Mouse (Mus musculus) forebrain, embryonic 10.5 days (tissue): ENCODE measurements around the gene Cdk5r2. TPM values are rescaled to one million over a fixed set of nuclear protein-coding genes. Genes with fewer than 3 reads are reported as not detected.
"Not testable (repeated sequence)": the region's sequence is repeated elsewhere in the genome, so short reads cannot be mapped to it uniquely, and the experiment has no call there.

Experiments
- DNase-seq: peaks from one replicate; pipeline ENCODE4 v3.0.0-alpha.2; 2017; ENCODE audit warnings: low spot score; ENCODE audit errors: extremely low spot score
- H3K27ac ChIP-seq: fragments of 300-500 bp; sonication (generic); 2 replicates; pipeline ENCODE4 v1.5.1; 2016; ENCODE audit warnings: mild to moderate bottlenecking
- H3K27me3 ChIP-seq: fragments of 300-500 bp; sonication (generic); 2 replicates; pipeline ENCODE4 v1.6.1; 2016; ENCODE audit warnings: mild to moderate bottlenecking; ENCODE audit not compliant: poor library complexity, severe bottlenecking
- H3K36me3 ChIP-seq: fragments of 300-500 bp; sonication (generic); replicated peaks from 2 replicates; pipeline ENCODE4 v1.6.1; 2016; ENCODE audit warnings: mild to moderate bottlenecking, moderate library complexity
- H3K4me1 ChIP-seq: fragments of 300-500 bp; sonication (generic); 2 replicates; pipeline ENCODE4 v1.6.1; 2016
- H3K4me3 ChIP-seq: fragments of 300-500 bp; sonication (generic); 2 replicates; pipeline ENCODE4 v1.5.1; 2016; ENCODE audit warnings: mild to moderate bottlenecking, moderate library complexity
- H3K9me3 ChIP-seq: fragments of 300-500 bp; sonication (generic); 2 replicates; pipeline ENCODE4 v1.6.1; 2016; ENCODE audit warnings: mild to moderate bottlenecking, moderate library complexity
- WGBS: fragments of 180-500 bp; shearing (Covaris S2); methylation state at CpG from one replicate; pipeline ENCODE4 v1.1.7; 2016; 5-methylcytosine and 5-hydroxymethylcytosine counted together
- polyA plus RNA-seq: library from polyadenylated mRNA; unstranded; fragments of >200 nt; fragmentation: Nextera tagmentation; extraction: Ambion mirVana; gene quantifications from 2 replicates; pipeline ENCODE4 v1.2.1, GENCODE M21; 2016

The Cdk5r2 gene
- polyA plus RNA-seq, 1 experiment from 2014 or later, result 0.22 TPM

DNA sequence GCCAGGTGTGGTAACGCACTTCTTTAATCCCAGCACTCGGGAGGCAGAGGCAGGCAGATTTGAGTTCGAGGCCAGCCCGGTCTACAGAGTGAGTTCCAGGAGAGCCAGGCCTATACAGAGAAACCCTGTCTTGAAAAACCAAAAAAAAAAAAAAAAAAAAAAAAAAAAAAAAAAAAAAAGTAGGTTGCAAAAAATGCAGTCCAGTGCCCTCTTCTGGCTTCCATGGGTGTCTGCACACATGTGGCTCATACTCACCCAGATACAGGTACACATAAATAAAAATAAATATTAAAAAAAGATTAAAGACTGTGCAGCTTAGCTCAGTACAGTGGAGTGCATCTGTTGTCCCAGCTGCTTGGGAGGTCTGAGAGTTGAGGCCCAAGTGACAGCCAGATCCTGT, 31.1 kb upstream of the Cdk5r2 start:
- H3K9me3 ChIP-seq, H3K27ac ChIP-seq, H3K4me3 ChIP-seq, DNase-seq, H3K36me3 ChIP-seq: not testable (repeated sequence)
- H3K27me3 ChIP-seq, result peaks cover 14% of the 10 kb centered on the region; the same call in 1 of the 2 replicates
- 93% methylated on average over 4 of the region's 4 CpGs for WGBS
- H3K4me1 ChIP-seq, result peaks cover 21% of the 10 kb centered on the region

DNA sequence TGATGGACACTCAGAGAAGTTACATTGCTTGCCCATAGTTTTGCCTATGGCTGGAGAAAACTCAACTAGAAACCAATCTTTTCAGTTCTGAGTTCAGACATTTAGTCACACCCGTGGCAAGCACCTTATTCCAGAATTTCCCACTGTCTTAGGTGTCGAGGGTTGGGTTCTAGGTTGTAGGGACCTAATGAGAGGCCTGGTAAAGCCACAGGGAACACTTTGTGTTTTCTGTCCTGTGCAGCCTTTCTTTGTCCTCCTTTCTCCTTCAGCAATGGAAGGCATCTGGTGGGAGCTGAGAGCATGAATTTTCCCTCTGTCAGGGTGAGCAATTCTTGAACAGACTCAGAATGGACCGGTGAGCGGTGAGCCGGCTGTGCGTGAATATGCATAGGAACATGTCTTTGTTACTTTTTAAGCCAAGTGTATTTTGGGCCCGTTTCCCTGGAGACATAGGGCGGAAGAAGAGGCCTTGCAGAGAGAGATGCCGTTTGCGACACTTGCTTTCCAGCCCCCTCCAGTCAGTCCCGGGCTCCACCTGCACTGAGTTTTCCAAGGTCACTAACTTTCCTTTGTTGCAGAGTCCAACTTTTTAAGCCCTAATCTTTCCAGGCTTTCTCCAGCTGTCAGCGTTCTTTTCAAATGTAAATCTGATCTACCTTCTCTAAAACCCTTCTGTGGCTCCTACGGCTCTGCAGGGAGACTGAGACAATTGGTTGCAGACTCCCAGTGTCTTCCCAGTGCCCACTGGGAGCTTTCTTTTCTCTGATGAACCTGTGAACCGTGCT, 30.0 kb upstream of the Cdk5r2 start:
- H3K36me3 ChIP-seq, result no peaks in the 10 kb centered on the region
- peaks cover 14% of the 10 kb centered on the region; the same call in 1 of the 2 replicates for H3K27me3 ChIP-seq
- peak overlapping the region; percentile 77 for H3K27ac ChIP-seq
- peak overlapping the region; percentile 22; the same call in 1 of the 2 replicates for H3K4me3 ChIP-seq
- H3K9me3 ChIP-seq, result no peaks in the 10 kb centered on the region
- peak; percentile 66 for DNase-seq
- peaks cover 29% of the 10 kb centered on the region for H3K4me1 ChIP-seq
- 13% methylated on average over 14 of the region's 14 CpGs for WGBS

DNA sequence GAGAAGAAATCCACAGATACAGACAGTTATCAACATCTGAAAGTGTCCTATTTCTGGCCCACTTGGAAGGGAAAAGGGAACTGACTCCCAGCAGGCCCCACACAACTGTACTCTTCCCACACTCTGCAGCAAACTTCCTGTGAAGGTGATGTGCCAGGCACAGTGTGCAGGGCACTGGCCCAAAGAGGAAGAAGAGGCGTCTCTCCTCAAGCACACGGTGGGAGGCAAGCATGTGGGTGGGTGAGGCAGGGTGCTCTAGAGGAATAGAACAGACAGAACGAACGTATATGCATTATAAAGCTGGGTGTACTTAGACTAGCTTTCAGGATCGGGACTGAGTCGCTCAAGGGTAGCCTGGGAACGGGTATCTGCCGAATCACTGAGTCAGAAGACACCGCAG, 24.7 kb upstream of the Cdk5r2 start:
- DNase-seq, result no peak

DNA sequence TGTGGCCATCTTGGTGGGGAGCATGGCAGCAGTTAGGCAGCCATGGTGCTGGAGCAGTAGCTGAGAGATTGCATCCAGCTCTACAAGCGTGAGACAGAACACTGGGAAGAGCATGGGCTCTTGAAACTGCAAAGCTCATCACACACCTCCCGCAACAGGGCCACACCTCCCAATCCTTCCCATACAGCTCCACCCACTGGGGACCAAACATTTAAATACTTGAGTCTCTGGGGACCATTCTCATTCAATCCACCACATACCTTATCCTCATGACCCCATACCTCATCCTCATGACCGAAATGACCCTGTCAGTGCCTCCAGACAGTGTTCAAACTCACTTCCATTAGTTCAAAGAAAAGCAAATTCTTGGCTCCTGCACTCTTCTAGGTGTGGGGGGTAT, 21.5 kb upstream of the Cdk5r2 start:
- no peaks in the 10 kb centered on the region for H3K27me3 ChIP-seq
- H3K36me3 ChIP-seq, result no peaks in the 10 kb centered on the region
- H3K9me3 ChIP-seq, result no peaks in the 10 kb centered on the region
- no peak for DNase-seq
- no peak overlapping the region for H3K27ac ChIP-seq
- H3K4me1 ChIP-seq, result peaks cover 9% of the 10 kb centered on the region
- WGBS, result 83% methylated on average over 3 of the region's 3 CpGs
- no peak overlapping the region for H3K4me3 ChIP-seq

More for the DNA sequence above, 24.7 kb upstream of the Cdk5r2 start:
- Histone ChIP-seq H3K4me3 (no peak overlapping the region), H3K27me3 (peaks cover 7% of the 10 kb centered on the region; the same call in 1 of the 2 replicates), H3K27ac (no peak overlapping the region), H3K4me1 (peaks cover 21% of the 10 kb centered on the region), H3K9me3 (no peaks in the 10 kb centered on the region), H3K36me3 (no peaks in the 10 kb centered on the region)
- 83% methylated on average over 9 of the region's 9 CpGs for WGBS

DNA sequence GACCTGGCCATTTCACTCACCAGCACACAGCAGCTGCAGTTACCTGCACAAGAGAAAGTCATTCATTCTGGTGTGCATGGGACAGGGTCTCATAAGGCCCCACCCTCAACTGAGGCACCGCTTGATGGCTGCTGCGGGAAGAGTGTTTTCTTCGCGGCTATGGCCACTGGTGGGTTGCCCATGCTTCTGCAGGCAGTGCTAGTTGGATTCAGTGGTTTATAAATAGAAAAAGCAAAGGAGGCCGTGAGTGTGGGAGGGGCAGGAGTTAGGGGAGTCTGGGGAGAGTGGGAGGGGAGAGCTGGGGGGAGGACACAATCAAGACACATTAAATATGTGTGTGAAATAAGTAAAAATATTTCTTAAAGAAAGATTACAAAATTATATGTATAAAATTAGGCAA, 11.6 kb upstream of the Cdk5r2 start:
- DNase-seq, result no peak
- Histone ChIP-seq H3K4me1 (peaks cover 4% of the 10 kb centered on the region), H3K36me3 (no peaks in the 10 kb centered on the region), H3K27me3 (peaks cover 9% of the 10 kb centered on the region; the same call in 1 of the 2 replicates), H3K9me3 (no peaks in the 10 kb centered on the region), H3K4me3 (no peak overlapping the region), H3K27ac (no peak overlapping the region)
- WGBS, result 88% methylated on average over 5 of the region's 5 CpGs

DNA sequence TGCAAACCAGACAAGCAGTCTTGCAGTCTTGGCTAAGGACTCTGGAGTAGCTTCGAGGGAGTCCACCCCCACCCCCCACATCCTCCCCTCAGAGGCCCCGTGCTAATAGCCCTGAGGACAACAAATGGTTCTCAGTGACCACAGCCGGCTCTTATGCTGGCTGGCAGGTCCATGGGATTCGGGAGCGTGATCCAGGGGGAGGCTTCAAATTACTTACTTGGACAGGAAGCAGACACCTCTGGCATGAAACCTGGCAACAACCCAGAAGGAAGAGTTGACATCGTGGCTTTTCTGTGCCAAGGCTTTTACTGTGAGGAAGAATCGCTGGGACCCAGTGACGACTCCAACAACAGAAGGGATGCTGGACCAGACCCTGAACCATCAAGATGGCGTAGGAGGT, 8.4 kb upstream of the Cdk5r2 start:
- no peak overlapping the region for H3K4me3 ChIP-seq
- H3K9me3 ChIP-seq, result no peaks in the 10 kb centered on the region
- no peak overlapping the region for H3K27ac ChIP-seq
- H3K27me3 ChIP-seq, result peaks cover 39% of the 10 kb centered on the region
- no peak for DNase-seq
- 49% methylated on average over 9 of the region's 9 CpGs for WGBS
- no peaks in the 10 kb centered on the region for H3K36me3 ChIP-seq
- H3K4me1 ChIP-seq, result peaks cover 19% of the 10 kb centered on the region

DNA sequence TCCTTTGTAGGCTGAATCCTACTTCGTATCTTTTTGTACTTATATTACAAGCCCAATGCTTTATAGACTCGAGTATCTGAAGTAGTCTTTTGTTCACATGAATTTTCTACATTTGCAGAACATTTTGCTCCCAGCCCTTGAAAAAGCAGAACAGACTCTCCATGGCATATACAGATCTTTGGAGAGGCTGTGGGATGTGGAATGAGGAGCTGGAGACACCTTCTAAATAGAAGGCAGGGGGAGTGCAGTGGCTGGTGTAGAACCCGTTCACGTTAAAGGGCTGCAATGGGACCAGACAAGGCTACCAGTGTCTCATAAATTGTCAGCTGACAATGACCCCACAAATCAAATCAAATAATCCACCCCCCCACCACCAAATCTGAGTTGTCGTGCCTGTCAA, 5.8 kb upstream of the Cdk5r2 start:
- no peak for DNase-seq
- H3K4me3 ChIP-seq, result no peak overlapping the region

DNA sequence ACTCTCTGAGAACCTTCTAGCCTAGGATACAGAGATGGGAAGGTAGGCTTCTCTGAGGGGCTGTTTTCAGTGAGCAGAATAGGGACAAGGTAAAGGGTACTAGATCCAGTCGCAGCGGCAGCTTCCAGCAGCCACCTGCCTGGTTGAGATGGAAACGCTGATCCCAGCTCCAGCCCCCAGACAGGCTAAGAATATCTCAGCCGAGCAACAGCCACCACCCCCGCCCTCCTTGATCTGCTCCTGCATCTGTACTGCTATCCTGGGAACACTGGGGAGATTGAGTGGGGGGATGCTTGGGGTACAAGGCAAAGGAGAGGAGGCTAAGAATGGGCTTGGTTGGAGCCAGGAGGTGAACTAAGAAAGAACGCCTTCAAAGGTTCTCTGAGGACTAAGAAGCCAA, 4.5 kb upstream of the Cdk5r2 start:
- no peaks in the 10 kb centered on the region for H3K36me3 ChIP-seq
- peaks cover 74% of the 10 kb centered on the region for H3K27me3 ChIP-seq
- no peak for DNase-seq
- H3K4me3 ChIP-seq, result no peak overlapping the region
- H3K27ac ChIP-seq, result no peak overlapping the region
- H3K9me3 ChIP-seq, result no peaks in the 10 kb centered on the region
- peaks cover 43% of the 10 kb centered on the region for H3K4me1 ChIP-seq
- 16% methylated on average over 6 of the region's 6 CpGs for WGBS

More for the DNA sequence above, 5.8 kb upstream of the Cdk5r2 start:
- H3K27me3 ChIP-seq, result peaks cover 61% of the 10 kb centered on the region
- H3K27ac ChIP-seq, result no peak overlapping the region
- peaks cover 30% of the 10 kb centered on the region for H3K4me1 ChIP-seq
- H3K9me3 ChIP-seq, result no peaks in the 10 kb centered on the region
- WGBS, result 53% methylated on average over 5 of the region's 5 CpGs
- no peaks in the 10 kb centered on the region for H3K36me3 ChIP-seq

DNA sequence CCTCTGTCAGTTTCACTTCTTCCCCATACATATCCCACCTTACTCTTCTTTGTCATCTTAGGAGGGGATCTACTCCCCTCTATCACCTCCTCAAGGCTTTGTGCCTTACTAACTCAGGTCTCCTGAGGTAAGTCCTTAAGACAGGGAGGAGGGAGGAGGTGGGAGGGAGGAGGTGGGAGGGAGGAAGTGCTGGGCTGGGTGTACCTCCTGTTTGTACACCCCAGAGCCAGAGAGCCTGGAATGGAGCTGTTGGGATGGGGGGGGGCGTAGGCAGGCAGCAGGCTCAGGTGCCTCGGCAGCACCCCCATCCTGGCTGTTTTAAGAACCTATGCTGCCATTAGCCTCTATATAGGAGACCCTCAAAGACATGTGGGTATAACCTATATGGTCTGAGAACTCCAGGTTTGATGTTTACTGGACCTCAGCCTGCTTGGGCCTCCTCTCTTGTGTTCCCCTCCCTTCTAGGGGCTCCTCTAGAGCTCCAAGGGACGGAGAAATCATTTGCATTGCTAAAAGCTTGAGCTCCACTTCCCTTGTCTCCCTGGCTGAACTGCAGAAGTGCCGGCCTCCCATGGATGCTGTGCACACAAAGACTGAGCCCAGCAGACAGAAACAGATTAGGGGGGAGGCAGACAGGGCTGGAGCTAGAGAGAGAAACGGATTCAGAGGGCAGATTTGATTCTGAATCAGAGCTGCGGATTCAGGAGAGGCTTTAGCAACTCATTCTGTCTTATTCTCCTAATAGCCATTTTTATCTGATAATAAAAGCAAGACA, 3.5 kb upstream of the Cdk5r2 start:
- Histone ChIP-seq H3K4me1 (peaks cover 50% of the 10 kb centered on the region), H3K27ac (peak overlapping the region; percentile 58; the same call in 1 of the 2 replicates), H3K27me3 (peaks cover 83% of the 10 kb centered on the region), H3K9me3 (no peaks in the 10 kb centered on the region), H3K4me3 (no peak overlapping the region; the same call in 1 of the 2 replicates), H3K36me3 (no peaks in the 10 kb centered on the region)
- 10% methylated on average over 6 of the region's 6 CpGs for WGBS
- DNase-seq, result no peak

DNA sequence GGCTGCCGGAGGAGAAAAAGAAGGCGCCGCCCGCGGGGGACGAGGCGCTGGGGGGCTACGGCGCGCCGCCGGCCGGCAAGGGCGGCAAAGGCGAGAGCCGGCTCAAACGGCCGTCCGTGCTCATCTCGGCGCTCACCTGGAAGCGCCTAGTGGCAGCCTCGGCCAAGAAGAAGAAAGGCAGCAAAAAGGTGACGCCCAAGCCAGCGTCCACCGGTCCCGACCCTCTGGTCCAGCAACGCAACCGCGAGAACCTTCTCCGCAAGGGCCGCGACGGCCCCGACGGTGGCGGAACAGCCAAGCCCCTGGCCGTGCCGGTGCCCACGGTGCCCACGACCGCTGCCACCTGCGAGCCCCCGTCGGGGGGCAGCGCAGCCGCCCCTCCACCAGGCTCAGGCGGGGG, 422 bp downstream of the Cdk5r2 start:
- no peak for DNase-seq
- Histone ChIP-seq H3K4me3 (peak overlapping the region; percentile 76), H3K4me1 (peaks cover 81% of the 10 kb centered on the region), H3K9me3 (no peaks in the 10 kb centered on the region), H3K36me3 (no peaks in the 10 kb centered on the region), H3K27ac (peak overlapping the region; percentile 83), H3K27me3 (peaks cover 100% of the 10 kb centered on the region)
- WGBS, result 0% methylated on average over 44 of the region's 48 CpGs

DNA sequence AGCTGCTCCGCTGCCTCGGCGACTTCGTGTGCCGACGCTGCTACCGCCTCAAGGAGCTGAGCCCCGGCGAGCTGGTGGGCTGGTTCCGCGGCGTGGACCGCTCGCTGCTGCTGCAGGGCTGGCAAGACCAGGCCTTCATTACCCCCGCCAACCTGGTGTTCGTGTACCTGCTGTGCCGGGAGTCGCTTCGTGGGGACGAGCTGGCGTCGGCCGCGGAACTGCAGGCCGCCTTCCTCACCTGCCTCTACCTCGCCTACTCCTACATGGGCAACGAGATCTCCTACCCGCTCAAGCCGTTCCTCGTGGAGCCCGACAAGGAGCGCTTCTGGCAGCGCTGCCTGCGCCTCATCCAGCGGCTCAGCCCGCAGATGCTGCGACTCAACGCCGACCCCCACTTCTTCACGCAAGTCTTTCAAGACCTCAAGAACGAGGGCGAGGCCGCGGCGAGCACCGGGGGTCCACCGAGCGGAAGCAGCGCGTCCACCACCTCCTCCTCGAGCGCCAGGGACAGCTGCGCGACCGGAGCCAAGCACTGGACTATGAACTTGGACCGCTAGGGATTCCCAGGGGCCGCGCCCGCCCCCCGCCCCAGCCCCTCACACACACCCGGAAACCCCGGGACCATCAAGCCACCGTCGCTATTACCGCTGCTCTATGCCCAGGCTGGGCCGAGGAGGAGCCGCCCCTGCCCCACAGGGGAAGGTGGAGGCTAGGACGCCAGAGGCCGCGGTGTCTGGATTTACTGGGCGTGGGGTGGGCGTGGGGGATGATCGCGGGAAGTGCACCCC, 1.1 kb downstream of the Cdk5r2 start:
- Histone ChIP-seq H3K4me1 (peaks cover 74% of the 10 kb centered on the region), H3K27me3 (peaks cover 100% of the 10 kb centered on the region), H3K9me3 (no peaks in the 10 kb centered on the region), H3K4me3 (peak overlapping the region; percentile 76), H3K27ac (peak overlapping the region; percentile 83), H3K36me3 (no peaks in the 10 kb centered on the region)
- under 1% methylated on average over 74 of the region's 74 CpGs for WGBS
- DNase-seq, result peak; percentile 49

DNA sequence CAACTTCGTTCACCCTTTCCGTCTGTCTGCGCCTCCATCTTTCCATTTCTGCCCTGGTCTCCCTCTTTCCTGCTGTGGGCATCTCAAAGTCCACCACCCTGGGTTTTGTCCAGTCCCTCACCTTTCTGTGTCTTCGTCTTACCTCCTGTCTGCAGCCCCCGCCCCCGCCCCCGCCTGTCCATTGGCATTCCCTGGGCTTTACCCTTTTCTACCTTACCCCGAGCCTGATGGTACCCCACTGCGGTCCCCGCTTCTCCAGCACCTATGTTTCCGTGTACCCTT, 1.6 kb downstream of the Cdk5r2 start:
- H3K9me3 ChIP-seq, result no peaks in the 10 kb centered on the region
- H3K27me3 ChIP-seq, result peaks cover 98% of the 10 kb centered on the region
- H3K36me3 ChIP-seq, result no peaks in the 10 kb centered on the region
- no peak for DNase-seq
- peak overlapping the region; percentile 76 for H3K4me3 ChIP-seq
- peaks cover 69% of the 10 kb centered on the region for H3K4me1 ChIP-seq
- H3K27ac ChIP-seq, result 0 out of 2 replicates have a peak overlapping the region, but pooled peaks have one; percentile 48
- 1% methylated on average over 11 of the region's 11 CpGs for WGBS
